In genomic region chr10:81620786-81621185, GRCm38 (mm10) we compare ENCODE assay signal across 27 mouse cellular contexts. TPM values are rescaled to one million over a fixed set of nuclear protein-coding genes. Genes with fewer than 3 reads are reported as not detected.
DNase-seq lines count a peak whose midpoint lies in the region; ATAC-seq and TF ChIP-seq lines count a peak whose summit lies in the region.
"Had no signal": no experiment of that assay in that cellular context is flagged by ENCODE, and none has a peak within 500 bp of the region (broad histone marks: within the 10 kb centered on the region; RNA-seq: fewer than 3 reads in every experiment).

No protein-coding gene starts in this region.

- H3K36me3 ChIP-seq in ES-E14 (ENCODE audit: control insufficient read depth, insufficient read depth, low read length, poor library complexity, severe bottlenecking): peaks cover 10% of the 10 kb centered on the region; the same call in 1 of the 2 replicates

- TF ChIP-seq CTCF in bone marrow macrophage, adult 2 months (IDR thresholded peaks at IDR 0.05; ENCODE audit: low read depth, low read length): no peak

- no peak overlapping the region for H3K27ac ChIP-seq in ES-E14 (ENCODE audit: insufficient read depth, low read depth, low read length, poor library complexity, severe bottlenecking)
- peak overlapping the region; percentile 60 for H3K27ac ChIP-seq in bone marrow macrophage, adult 2 months (ENCODE audit: insufficient read depth, low read depth, low read length)
- H3K27ac ChIP-seq: embryonic facial prominence, embryonic 12.5 days; forebrain, embryonic 12.5 days; forebrain, embryonic 15.5 days; heart, embryonic 15.5 days; hindbrain, embryonic 14.5 days; intestine, embryonic 15.5 days had no signal

- DNase-seq in ES-CJ7 (ENCODE audit: low read depth, low spot score) (peak; percentile 69), ES-E14 (ENCODE audit: low read depth, low spot score) (no peak)
- no peak for DNase-seq in right cerebral cortex, adult 2 months (ENCODE audit: low spot score in 2 of 2)
- no peak for DNase-seq in c-Kit-positive CD71-positive TER-119-positive erythroid progenitor cells, embryonic 14.5 days (ENCODE audit: low spot score)
- DNase-seq: adrenal gland, postnatal 10 days; adrenal gland, postnatal 36 days; cerebellum, postnatal 10 days; cerebellum, postnatal 36 days; gastrocnemius, postnatal 25 days; heart, adult 18-20 months; heart, postnatal 10 days; heart, postnatal 4 days; kidney, adult 11 months; kidney, adult 8-10 months had no signal

- no peak for TF ChIP-seq POLR2A in bone marrow macrophage, adult 2 months (IDR thresholded peaks at IDR 0.05; ENCODE audit: borderline replicate concordance, low read depth, low read length)

- no peaks in the 10 kb centered on the region for H3K9me3 ChIP-seq in ES-E14 (ENCODE audit: control insufficient read depth, insufficient read depth, low read depth, low read length)
- H3K9me3 ChIP-seq: embryonic facial prominence, embryonic 12.5 days; forebrain, embryonic 12.5 days; forebrain, embryonic 15.5 days; G1E; heart, embryonic 15.5 days; intestine, embryonic 15.5 days had no signal

- in situ Hi-C loops in ES-E14 (cut with MboI; ENCODE audit: low sequenced_read_pairs in 2 of 2, unreplicated experiment in 2 of 2): no loop called here

- H3K9ac ChIP-seq in ES-E14 (ENCODE audit: insufficient read depth, low read depth, low read length, poor library complexity, severe bottlenecking): no peak overlapping the region
- H3K9ac ChIP-seq: embryonic facial prominence, embryonic 12.5 days; forebrain, embryonic 12.5 days; forebrain, embryonic 15.5 days; heart, embryonic 12.5 days; heart, embryonic 15.5 days; hindbrain, embryonic 14.5 days; intestine, embryonic 15.5 days had no signal

- peaks cover 11 to 37% of the 10 kb centered on the region in 2 experiments for H3K4me1 ChIP-seq in ES-E14 (ENCODE audit: control insufficient read depth in 2 of 2, insufficient read depth in 2 of 2, low read length in 2 of 2, poor library complexity in 1 of 2)
- peaks cover 13% of the 10 kb centered on the region for H3K4me1 ChIP-seq in bone marrow macrophage, adult 2 months (ENCODE audit: control insufficient read depth, insufficient read depth, low read length)
- H3K4me1 ChIP-seq: forebrain, embryonic 15.5 days; heart, embryonic 12.5 days; heart, embryonic 15.5 days; intestine, embryonic 15.5 days had no signal

- H3K4me3 ChIP-seq in ES-E14 (ENCODE audit: insufficient read depth in 1 of 2, low read depth in 1 of 2, low read length in 2 of 2, poor library complexity in 1 of 2, severe bottlenecking in 1 of 2): no peak overlapping the region
- no peak overlapping the region for H3K4me3 ChIP-seq in bone marrow macrophage, adult 2 months (ENCODE audit: insufficient read depth, low read length)
- H3K4me3 ChIP-seq: embryonic facial prominence, embryonic 12.5 days; erythroblast, embryonic 14.5 days; forebrain, embryonic 12.5 days; forebrain, embryonic 15.5 days; heart, embryonic 12.5 days; heart, embryonic 15.5 days; intestine, embryonic 15.5 days had no signal

- ATAC-seq in megakaryocyte progenitor cell, adult 5-6 weeks (replicated peaks; ENCODE audit: poor library complexity): peak; percentile 23; the same call in 1 of the 2 replicates
- ATAC-seq: activated CD4-positive, CD25-positive, alpha-beta regulatory T cell, adult 4 months; CD4-positive, CD25-positive, alpha-beta regulatory T cell, adult 4 months; forebrain, embryonic 15.5 days; intestine, embryonic 15.5 days had no signal

TF ChIP-seq in ES-E14, 5 proteins besides CTCF, POLR2A, EP300 and RAD21:
- TF ChIP-seq CHD2 (IDR thresholded peaks at IDR 0.05; ENCODE audit: low read depth, low read length): peak; percentile 44; the same call in 1 of the 2 replicates
- no peak for TF ChIP-seq MAFK (IDR thresholded peaks at IDR 0.05; ENCODE audit: insufficient read depth, low read depth, low read length)
- TF ChIP-seq ZNF384 (IDR thresholded peaks at IDR 0.05; ENCODE audit: low read depth, low read length): no peak
- no peak for TF ChIP-seq ZC3H11A (IDR thresholded peaks at IDR 0.05; ENCODE audit: borderline replicate concordance, low read depth, low read length)
TF ChIP-seq in ES-E14: peak in this region for 1.

RNA-seq across cellular contexts. Expression of gene Sirt6, which starts 6.8 kb away (rescaled TPM):
- 14.5 and 16.7 TPM in 2 replicates for total RNA-seq in ES-E14 (2012; rRNA removed)
- polyA plus RNA-seq in bone marrow macrophage, adult 2 months (2012; ENCODE audit: insufficient read depth, insufficient read length, missing spikeins): 10.9 and 13.2 TPM in 2 replicates
- total RNA-seq in megakaryocyte progenitor cell, adult 5-6 weeks (2015): 8.3 and 9.5 TPM in 2 replicates
- 4.1 and 5.3 TPM in 2 replicates for total RNA-seq in megakaryocyte progenitor cell, adult 5-6 weeks (2017)

RNA-seq across cellular contexts. Expression of gene Ankrd24, which starts 7.6 kb away (rescaled TPM):
- 14.4 and 18.6 TPM in 2 replicates for total RNA-seq in ES-E14 (2012; rRNA removed)
- polyA plus RNA-seq in bone marrow macrophage, adult 2 months (2012; ENCODE audit: insufficient read depth, insufficient read length, missing spikeins): 7.8 and 9.6 TPM in 2 replicates
- 5.8 and 6.8 TPM in 2 replicates for total RNA-seq in megakaryocyte progenitor cell, adult 5-6 weeks (2015)
- 7.0 and 8.9 TPM in 2 replicates for total RNA-seq in megakaryocyte progenitor cell, adult 5-6 weeks (2017)

RNA-seq across cellular contexts. Expression of gene BC025920, which starts 14.7 kb away (rescaled TPM):
- 2.3 and 2.5 TPM in 2 replicates for total RNA-seq in ES-E14 (2012; rRNA removed)
- polyA plus RNA-seq in bone marrow macrophage, adult 2 months (2012; ENCODE audit: insufficient read depth, insufficient read length, missing spikeins): 0.67 and 0.78 TPM in 2 replicates
- total RNA-seq in megakaryocyte progenitor cell, adult 5-6 weeks (2015): 1.2 and 3.1 TPM in 2 replicates
- 1.2 and 2.2 TPM in 2 replicates for total RNA-seq in megakaryocyte progenitor cell, adult 5-6 weeks (2017)

RNA-seq across cellular contexts. Expression of gene Tle6, which starts 19.9 kb away (rescaled TPM):
- total RNA-seq in ES-E14 (2012; rRNA removed): 17.7 and 22.0 TPM in 2 replicates
- polyA plus RNA-seq in bone marrow macrophage, adult 2 months (2012; ENCODE audit: insufficient read depth, insufficient read length, missing spikeins): 42.3 and 47.9 TPM in 2 replicates
- 15.4 and 18.4 TPM in 2 replicates for total RNA-seq in megakaryocyte progenitor cell, adult 5-6 weeks (2015)
- total RNA-seq in megakaryocyte progenitor cell, adult 5-6 weeks (2017): 3.5 and 13.3 TPM in 2 replicates

RNA-seq across cellular contexts. Expression of gene Gm10778, which starts 28.1 kb away (rescaled TPM):
- total RNA-seq in ES-E14 (2012; rRNA removed): 5.3 and 5.5 TPM in 2 replicates
- 0.66 and 0.67 TPM in 2 replicates for polyA plus RNA-seq in bone marrow macrophage, adult 2 months (2012; ENCODE audit: insufficient read depth, insufficient read length, missing spikeins)
- 4.4 and 8.6 TPM in 2 replicates for total RNA-seq in megakaryocyte progenitor cell, adult 5-6 weeks (2015)
- 4.6 and 4.9 TPM in 2 replicates for total RNA-seq in megakaryocyte progenitor cell, adult 5-6 weeks (2017)
